Mouse (Mus musculus) B cell, adult (primary cell): ENCODE data around the gene Pcmtd2. TPM values are rescaled to one million over a fixed set of nuclear protein-coding genes. Genes with fewer than 3 reads are reported as not detected.

Experiments used
- total RNA-seq: library from RNA; stranded (reverse); gene quantifications from 4 replicates; pipeline ENCODE4 v1.2.4, GENCODE M21; 2023; ENCODE audit not compliant: inconsistent age

The Pcmtd2 gene
- 38.7 to 47.6 TPM (median 42.9 TPM) in 4 replicates for total RNA-seq

DNA sequence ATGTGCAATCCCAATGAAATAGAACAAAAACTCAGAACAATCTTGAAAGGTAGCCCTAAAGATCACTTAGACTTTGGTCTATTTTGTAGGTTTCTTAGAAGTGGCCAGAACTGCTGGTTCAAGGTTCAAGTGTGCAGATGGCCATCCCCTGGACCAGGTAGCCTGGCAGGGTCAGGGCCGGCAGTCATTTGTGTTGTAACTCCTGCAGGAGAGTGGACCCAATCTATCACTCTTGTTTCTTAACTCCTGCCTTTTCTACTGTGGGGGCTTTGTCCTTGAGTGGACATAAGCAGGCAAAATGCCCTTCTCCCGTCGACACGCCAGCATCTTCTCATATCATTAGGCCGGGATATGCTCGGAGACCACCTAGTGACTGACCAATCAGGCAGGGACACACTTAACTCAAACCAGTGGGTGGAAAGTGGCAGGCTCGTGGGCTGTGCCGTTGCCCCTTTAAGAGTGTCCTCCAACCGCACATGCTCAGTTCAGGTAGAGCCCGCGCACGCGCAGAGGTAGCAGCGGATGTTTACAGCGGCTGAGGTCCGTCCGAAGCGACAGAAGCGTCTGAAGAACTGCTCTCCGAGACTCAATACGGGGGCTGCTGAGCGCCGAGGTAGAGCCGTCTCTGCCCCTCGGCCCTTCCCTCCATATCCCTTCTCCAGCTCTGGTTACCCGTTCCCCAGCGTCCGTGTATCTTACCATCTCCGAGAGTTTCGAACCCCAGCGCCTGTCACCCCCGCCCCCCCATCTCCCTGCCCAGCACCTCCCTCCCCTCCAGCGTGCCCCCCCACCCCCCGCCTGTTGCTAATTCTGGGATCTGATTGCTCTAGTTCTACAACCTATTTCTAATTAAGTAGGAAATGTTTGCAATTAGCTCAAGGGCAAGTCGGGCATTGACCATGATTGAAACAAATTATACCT, at the start of gene Pcmtd2:
Gene Pcmtd2, plus strand, starts transcription at position 483 of the 921 bp plus-strand sequence.

DNA sequence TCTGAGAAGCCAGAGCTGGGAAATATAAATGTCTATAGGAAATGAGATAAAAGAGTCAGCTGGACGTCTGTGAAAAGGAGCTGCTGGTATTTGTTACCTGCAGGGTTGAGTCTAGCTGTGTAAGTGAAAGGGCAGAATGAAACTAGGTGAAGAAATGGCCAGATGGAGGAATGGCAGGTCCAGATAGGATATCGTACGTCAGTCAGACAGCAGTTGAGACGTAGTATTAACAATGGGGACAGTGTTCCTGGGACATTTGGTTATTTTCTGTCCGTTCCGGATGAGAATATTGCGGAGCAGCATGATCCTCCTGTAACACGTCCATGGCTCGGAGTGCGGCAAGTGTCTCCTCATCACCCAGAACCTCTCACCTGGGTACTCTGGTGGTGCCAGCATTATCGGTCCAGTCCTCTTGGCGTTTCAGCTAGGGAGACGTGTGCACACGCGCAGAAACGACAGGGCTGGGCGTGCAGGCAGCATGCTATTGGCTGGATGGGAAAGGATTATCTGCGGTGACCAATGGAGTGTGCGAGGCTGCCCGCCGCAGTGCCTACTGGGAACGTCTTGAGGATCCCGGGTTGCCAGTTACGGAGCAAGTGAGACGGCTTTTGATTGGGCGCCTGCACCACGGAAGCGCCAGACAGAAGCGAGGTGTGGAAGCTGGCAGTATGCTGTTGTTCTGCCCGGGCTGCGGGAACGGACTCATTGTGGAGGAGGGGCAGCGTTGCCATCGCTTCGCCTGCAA, 26.3 kb downstream of the Pcmtd2 start, which contains the start of gene Polr3k:
Gene Polr3k, plus strand, starts transcription at position 547 of the 745 bp plus-strand sequence.

Other genes starting within 250 kb of the Pcmtd2 start
- gene Prpf6, start 246.0 kb upstream of the Pcmtd2 start, total RNA-seq: 60.3 to 64.9 TPM (median 63.4 TPM) in 4 replicates
- 37.9 to 43.7 TPM (median 42.4 TPM) in 4 replicates for gene Zfp512b, start 245.1 kb upstream of the Pcmtd2 start, total RNA-seq
- 11.6 to 16.0 TPM (median 13.1 TPM) in 4 replicates for gene Samd10, start 238.6 kb upstream of the Pcmtd2 start, total RNA-seq
- gene Gm29797, start 180.8 kb upstream of the Pcmtd2 start, total RNA-seq: 1.2 TPM in 1 of 4 replicates, not detected in the others
- not detected in 4 replicates for gene Sox18, start 166.2 kb upstream of the Pcmtd2 start, total RNA-seq
- gene Tcea2, start 157.5 kb upstream of the Pcmtd2 start, total RNA-seq: 15.8 to 23.0 TPM (median 19.9 TPM) in 4 replicates
- gene Rgs19, start 143.9 kb upstream of the Pcmtd2 start, total RNA-seq: 162 to 178 TPM (median 173 TPM) in 4 replicates
- not detected in 4 replicates for gene Lkaaear1, start 139.4 kb upstream of the Pcmtd2 start, total RNA-seq
- 0.45 to 0.63 TPM (median 0.57 TPM) in 3 of 4 replicates, not detected in the other for gene Oprl1, start 122.8 kb upstream of the Pcmtd2 start, total RNA-seq
- not detected in 4 replicates for gene Myt1, start 74.5 kb upstream of the Pcmtd2 start, total RNA-seq
- 10.6 to 15.3 TPM (median 13.4 TPM) in 4 replicates for gene Polr3k, start 26.5 kb downstream of the Pcmtd2 start, total RNA-seq
- not detected in 4 replicates for gene Gm14496, start 153.3 kb downstream of the Pcmtd2 start, total RNA-seq